Mouse (Mus musculus) frontal cortex, adult 2 months (tissue): Measurements from ENCODE around the gene Alg5. TPM values are rescaled to one million over a fixed set of nuclear protein-coding genes. Genes with fewer than 3 reads are reported as not detected.
"Not testable (repeated sequence)": the region's sequence is repeated elsewhere in the genome, so short reads cannot be mapped to it uniquely, and the experiment has no call there.

Experiments used
- DNase-seq, 2 experiments: peaks; one replicate each; pipeline ENCODE4 v3.0.0; 2022; ENCODE audit warnings: low spot score in 1 of 2; ENCODE audit errors: extremely low spot score in 1 of 2
- polyA plus RNA-seq: library from polyadenylated mRNA; depleted of rRNA; stranded (reverse); fragments of >200 nt; gene quantifications from 2 replicates; pipeline ENCODE4 v1.2.3, GENCODE M21; 2012

Alg5 gene
- polyA plus RNA-seq, 1 experiment = 29.4 TPM

DNA sequence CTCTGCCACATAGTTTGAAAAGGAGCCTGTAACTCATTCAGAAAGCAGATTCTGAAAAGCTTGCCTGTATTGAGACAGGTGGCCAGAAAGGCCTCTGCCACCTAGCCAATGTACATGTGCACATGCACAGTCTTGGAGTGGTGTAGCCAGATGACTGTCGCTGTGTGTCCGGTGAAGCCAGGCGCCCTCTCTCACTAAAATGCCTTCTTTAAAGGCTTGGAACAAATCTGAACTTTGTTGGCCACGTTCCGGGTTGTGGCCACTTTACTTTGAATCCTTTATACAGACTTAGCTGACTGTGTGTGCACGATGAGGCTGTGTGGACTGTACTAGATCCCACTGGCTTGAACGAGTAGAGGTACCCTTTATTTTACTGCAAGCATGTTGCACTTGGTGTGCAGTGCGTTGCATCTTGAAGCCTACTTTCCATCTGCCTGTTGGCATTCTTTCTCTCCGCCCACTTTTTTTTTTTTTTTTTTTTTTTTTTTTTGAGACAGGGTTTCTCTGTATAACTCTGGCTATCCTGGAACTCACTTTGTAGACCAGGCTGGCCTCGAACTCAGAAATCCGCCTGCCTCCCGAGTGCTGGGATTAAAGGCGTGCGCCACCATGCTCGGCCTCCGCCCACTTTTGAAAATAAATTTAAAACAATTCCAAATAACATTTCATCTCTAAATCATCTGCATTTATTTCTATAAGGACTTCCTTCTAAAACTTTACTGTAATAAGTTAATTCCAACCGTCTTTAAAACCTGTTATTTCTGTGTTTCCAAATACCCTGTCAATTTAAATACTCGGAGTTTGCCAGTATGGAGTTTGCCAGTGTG, 975 bp downstream of the Alg5 start:
- peak in 1 of 2 experiments; percentile 12 for DNase-seq

DNA sequence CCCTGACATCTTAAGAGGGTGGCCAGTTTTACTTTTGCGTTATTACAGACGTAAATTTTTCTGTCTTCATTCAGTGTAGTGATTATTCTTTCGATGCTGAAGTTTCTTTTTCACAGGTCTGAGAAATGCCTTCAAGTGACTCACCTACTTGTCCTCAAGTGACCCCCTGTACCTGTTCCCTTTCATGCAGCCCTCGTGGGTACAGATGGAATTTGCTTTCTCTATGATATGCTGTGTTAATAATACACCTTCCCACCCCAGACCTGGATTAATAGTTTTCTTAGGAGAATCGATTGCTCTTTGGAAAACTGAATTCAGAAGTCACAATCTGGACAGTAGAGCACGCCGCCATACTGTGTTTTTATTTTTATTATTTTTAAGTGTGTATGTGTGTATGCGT, 2.0 kb downstream of the Alg5 start:
- no peak for DNase-seq

DNA sequence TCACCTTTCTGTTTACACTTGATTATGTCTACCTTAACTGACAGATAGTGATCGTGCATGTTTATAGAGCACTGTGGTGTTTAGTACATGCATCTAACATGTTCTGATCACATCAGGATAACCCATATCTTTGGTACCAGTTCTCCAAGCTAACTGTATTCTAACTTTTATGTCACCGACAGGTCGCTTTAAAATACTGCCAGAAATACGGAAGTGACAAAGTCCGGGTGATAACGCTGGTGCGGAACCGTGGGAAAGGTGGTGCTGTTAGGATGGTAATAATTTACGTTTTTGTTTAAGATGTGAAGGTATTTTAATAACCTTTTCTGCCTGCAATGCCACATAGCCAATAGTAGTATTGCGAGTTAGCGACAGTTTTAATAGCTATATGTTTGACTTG, 6.6 kb downstream of the Alg5 start:
- no peak for DNase-seq

DNA sequence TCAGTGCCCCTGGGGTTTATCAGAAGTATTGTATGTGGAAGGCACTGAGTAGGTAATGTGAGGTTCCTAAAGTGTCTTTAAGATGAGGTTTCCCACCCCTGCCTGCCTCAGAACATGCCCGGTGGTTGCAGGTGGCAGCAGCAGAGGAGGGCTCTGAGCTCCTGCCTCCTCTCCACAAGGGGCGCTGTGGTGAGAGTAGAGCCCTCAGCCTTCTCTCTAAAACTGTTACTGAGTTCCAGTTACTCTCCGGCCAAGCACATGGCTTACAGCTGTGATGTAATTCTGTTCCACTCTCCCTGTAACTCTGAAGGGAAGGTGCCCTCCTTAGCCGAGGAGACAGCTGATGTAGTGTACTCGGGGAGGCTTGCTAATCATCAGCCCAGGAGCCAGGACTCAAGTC, 10.5 kb downstream of the Alg5 start:
- peak in 1 of 2 experiments; percentile 19 for DNase-seq

DNA sequence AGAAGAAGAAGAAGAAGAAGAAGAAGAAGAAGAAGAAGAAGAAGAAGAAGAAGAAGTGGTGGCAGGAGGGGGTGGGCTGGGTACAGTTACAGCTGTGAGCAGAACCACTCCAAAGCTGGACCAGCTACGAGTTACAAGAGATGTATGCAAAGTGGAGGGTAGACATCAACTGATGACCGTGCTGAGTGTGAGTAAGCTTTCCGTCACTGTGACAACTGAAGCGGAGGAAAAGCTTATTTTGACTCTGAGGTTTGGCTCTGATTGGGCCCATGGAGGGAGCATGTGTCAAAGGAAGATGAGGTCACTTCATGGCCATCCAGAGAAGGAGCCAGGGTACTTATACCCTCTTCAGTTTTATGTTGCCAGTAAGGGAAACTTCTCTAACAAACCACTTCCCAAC, 18.1 kb downstream of the Alg5 start:
- DNase-seq = no peak

DNA sequence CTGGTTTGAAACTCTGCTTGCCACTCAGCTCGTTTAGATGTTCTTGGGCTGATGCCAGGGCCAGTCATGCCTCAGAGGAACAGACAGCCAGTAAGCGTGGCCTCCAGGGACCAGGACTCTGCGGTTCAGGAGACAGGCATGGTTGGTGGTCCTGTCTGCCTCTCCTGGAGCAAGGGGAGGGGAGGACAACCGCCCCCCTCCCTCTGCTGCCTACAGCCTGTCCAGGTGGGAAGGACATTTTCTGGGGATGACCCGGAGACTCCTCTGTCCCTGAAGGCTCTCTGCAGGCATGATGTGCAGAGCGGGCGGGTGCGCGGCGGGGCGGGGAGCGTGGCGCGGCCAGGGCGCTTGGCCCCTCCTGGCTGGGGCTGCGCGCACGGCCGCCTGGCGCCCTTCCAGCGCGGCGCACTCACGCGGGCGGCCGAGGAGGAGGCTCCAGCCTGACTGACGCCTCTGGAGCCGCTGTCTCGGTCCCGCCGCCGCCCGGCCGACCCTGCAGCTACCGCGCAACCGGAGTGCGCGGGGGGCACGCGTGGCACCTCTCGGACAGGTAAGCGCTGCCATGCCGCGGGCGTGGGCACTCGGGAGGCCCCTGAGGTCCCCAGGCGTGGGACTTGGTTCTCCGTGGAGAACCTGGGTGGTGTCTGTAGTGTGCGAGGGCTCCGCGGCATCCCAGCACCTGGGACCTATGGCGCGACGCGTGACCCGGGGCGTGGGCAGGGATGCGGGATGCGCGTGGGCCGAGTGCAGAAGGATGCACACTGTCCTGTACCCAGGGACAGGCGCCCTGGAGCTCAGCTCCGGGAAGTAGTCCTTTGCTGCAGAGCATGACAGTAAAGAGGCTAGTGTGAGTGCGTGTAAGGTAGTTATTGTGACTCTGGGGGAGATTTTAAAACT, 20.1 kb downstream of the Alg5 start, which contains the start of gene Smad9:
Gene Smad9, plus strand, starts transcription at position 438 of the 897 bp plus-strand sequence.
- peak; percentile 26 to 69 for DNase-seq

DNA sequence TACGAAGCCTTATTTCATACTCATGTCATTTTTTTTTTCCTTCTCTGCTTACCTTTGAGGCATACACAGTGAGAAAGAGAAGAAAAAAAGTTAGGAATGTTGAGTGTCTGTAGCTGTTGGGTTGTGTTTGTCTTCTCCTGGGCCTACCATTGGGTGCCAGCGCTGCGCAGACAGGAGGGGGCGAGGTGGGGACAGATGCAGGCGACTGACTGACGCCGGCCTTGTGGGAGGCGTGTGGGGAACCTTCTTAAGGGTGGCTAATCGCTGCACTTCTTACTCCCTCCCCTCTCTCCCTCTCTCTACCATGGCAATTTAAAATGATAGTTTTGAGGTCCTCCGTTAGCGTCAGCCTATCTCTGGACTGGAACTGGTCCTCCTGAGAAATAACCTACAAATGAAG, 20.7 kb downstream of the Alg5 start:
- DNase-seq = peak; percentile 17 to 67

DNA sequence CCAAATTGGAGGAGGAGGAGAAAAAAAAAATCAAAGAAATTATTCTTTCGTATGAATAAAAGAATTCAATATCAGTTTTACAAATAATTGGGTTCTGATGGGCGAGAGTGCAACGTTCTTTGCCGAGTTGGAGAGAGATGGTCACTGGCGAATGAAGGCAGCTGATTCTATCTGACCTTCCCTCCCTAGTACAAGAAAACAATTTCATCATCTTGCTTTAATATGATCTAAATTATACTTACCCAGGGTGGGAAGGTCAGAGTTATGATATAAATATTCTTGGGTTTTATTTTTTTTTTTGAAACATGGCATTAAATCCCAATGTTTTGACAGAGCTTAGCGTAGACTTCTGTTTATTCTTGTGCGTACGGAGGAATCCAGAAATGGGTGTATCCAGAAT, 22.1 kb downstream of the Alg5 start:
- no peak for DNase-seq

DNA sequence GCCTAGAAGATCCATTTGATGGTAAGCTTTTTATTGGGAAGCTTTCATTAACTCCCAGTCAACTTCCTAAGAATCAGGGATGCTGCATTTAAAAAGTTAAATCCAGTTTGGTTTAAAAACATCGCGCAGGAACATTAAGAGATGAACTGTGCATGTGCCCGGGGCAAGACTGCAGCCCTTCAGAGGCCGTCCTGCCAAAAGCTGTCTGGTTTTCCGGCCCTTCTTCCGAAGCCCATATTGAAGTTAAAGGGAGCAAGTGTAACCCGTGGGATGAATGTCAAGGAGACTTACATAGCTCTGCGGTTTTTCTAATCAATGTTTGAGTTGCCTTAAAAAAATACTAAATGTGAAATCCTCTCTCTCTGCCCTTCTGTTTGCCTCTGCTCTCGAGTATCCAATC, 23.9 kb downstream of the Alg5 start:
- DNase-seq = no peak

DNA sequence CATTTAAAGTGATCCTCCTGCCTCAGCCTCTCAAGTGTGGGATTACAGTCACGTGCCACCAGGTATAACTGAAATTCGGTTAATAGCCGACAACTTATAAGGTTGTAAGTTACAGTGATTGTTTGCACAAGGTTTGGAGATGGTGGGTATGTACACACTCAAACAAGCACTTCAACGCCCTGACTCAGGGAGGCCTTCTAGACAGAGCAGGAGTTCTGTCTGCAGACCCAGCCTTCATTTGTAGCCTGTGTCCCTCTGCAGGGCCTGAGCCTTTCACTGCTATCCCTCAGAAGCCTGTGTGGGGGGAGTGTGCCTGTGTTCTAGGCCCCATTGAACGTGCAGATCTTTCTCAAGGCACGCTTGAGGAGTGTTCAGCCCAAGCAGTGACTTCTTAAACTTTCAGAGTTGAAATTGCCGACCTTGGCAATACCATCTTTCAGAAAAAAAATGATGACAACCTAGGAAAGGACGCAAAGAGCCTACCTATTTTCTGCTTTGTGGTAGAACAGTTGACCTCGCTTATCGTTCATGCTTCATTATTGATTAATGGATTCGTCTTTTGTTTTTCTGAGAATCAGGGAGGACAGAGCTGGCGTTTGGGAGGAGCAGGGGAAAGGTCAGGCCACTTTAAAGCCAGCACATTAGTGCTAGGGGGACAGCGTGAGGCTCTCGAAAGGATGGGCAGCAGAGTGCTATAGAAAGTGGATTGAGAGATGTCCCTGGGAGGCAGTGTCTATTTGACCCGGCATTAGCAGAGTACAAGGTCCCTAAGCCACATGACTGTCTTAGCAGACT, 25.2 kb downstream of the Alg5 start:
- no peak for DNase-seq

DNA sequence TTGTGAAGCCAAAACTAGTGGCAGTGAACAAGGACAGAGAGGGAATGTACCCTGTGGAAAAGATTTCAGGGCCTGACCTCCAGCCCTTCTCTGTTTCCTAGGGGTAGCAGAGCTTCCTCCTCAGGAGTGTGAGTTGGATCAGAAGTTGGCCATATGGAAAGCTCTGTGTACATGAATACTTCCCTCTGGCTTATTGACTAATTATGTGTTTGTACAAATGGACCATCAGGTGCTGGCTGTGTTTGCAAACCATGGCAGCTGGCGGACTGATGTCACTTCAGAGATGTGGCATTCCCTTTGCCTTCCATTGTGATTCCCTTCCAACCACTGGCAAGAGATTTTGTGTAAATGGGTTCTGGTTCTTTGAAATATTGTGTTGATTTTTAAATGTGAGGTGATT, 25.9 kb downstream of the Alg5 start:
- DNase-seq = no peak

DNA sequence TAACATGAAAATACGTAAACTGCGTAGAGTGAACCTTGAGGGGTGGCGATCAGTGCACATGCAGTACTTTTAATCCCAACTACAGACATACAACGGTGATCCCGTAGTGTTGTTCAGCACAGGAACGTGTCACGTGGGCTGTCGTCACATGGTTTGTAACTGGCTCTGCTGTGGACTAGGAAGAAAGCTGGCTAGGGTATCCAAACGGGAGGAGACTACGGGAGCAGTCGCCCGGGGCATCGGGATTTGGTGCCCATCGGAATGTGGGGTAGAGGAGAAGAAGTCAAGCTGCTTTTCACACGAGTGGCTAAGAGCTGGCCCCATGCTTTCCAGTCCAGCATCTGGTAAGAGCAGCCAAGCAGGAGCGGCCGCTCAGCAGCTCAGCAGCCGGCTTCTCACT, 29.1 kb downstream of the Alg5 start:
- DNase-seq = peak; percentile 25 to 31

DNA sequence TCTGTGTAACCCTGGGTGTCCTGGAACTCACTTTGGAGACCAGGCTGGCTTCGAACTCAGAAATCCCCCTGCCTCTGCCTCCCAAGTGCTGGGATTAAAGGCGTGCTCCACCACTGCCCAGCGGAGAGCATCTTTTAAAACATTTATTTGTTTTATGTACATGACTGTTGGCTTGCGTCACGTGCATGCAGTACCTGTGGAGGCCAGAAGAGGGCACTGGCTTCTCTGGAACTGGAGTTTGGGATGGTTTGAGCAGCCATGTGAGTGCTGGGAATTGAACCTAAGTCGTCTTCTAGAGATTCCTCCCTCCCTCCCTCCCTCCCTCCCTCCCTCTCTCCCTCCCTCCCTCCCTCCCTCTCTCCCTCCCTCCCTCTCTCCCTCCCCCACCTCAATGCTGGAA, 30.2 kb downstream of the Alg5 start:
- DNase-seq = not testable (repeated sequence)

DNA sequence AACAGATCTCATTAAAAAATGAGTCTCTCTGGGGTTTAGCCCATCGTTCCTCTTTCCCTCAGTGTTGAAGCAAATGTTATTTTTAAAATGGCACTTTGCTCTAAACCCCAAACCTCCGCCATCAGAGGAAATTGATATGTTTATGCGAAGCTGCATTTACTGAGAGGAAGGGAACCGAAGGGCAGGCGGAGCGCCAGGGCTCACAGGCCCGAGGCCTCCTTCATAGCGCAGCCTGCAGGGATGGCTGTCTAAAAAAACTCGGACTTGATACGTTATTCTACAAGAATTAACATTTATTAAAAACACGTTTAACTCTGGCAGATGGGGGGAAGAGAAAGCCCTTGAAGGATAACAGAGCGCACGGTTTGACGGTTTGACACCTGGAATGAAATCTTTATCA, 30.7 kb downstream of the Alg5 start:
- DNase-seq = no peak

DNA sequence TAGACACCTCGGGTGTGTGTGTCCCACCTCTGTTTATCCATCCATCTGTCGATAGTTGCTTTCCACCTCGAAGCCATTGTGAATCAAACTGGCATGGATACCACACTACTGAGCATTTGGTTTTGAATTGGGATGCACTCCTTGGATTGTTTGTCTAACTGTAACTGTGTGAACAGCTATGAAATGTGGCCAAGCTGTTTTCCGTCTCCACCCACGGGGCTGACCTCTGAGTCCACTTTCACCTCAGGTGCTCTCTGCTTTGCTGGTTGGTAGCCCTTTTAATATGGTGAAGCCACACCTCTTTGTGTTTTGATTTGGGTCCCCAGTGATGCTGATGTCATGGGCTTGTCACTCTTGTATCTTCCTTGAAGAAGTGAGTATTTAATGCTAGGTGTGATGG, 31.5 kb downstream of the Alg5 start:
- no peak for DNase-seq

DNA sequence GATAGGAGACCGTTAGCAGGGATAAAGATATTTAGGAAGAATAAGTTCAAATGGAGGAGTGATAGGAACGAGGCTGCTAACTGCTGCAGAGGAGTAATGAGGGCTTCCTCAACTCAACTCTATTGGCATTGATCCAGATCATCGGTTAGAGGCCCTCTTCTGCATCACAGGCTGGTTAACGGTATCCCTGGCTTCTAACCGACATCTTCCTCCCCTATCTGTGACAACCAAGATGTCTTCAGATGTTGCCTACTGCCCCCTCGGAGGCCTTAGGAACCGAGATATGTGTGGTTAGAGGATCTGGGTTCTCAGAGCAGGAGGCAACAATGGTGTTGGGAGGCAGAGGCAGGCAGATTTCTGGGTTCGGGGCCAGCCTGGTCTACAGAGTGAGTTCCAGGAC, 33.3 kb downstream of the Alg5 start:
- no peak for DNase-seq

DNA sequence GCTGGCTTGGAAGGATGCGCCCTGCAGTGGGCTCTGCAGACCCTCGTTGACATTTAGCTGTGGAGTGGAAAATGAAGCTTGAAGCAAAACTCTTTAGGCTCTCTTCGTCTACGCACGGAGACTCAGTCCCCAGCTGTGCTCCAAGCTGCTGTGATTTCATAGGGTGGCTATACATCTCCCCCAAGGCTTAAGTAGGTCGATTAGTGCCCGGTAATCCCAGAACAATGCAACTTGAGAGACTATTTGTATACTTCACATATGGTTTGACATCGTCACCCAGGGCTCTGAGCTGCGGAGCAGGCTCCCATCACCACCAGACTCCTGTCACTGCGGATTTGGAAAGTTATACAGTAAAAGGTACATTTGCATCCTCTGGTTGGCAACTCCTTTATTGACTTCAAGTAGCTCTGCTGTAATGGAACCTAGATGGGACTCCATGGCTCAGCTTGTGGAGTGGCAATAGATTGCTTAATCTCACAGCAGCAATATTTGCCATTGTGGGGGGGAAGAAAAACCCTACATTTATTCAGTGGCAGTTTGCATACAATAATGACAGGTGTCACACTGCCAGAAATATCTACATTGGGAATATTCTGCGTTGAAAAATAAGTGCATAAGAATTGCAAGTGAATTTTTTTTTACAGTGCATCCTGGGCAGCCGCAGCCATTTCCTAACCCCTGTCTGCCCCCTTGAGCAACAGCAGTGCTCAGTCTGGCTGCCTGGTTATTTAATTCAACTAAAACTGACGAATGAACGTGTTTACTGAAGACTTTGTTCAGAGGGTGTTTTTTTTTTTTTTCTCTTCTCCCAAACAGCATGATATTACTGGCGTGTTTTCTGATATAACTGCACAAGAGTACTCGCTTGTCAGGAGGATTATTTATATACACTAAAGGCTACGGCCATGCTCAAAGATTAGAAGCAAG, 34.3 kb downstream of the Alg5 start:
- DNase-seq = no peak

DNA sequence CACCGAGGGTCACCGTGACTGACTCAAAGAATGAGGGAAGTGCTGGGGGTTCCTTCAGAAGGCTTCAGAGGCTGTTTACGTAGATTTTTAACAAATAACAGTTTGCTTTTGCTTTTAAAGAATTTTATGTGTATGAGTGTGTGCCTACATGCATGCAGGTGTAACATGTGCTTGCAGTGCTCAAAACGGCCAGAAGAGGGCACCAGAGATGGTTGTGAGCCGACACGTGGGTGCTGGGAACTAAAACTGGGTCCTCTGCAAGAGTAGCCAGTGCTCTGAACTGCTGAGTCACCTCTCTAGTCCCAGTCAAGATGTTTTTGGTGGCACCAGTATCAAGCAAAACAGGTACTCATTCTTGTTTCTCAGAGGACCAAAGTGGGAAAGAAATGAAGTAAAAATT, 38.3 kb downstream of the Alg5 start:
- DNase-seq = no peak

DNA sequence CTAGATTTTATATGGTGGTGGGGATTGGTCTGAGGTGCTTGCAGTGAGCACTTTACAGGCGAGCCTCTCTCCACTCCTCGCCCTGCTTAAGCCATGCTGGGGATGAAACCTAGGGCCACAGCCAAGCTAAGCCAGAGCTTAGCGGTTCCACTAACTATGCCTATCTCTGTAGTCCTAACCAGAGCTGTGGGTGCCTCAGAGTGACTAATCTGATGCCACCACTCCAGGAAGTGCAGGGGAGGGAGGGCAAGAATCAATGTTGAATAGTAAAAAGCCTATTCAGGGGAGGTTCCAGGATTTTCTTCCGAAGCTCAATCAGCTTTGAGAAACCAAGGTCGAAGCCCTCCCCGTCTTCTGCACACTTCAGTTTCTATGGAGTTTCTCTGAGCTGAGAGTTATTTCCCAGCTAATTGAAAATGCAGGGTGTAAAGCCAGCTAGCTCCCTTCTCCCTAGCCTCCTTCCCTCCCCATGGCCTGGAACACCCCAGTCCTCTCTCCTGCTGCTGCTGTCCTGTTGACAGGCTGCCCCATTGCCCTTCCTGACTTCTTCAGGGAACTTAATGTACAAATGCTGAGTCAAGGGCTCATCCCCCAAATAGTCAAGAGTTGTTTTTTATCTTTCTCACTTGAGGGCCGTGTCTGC, 40.8 kb downstream of the Alg5 start:
- no peak for DNase-seq
